25 mouse cellular contexts compared by ENCODE assay signal in genomic region chr16:77364439-77364838, GRCm38 (mm10).
A peak's percentile ranks its signal among the peaks of the same experiment; 100 is the strongest.
DNase-seq lines count a peak whose midpoint lies in the region; ATAC-seq lines count a peak whose summit lies in the region.
"Had no signal": no experiment of that assay in that cellular context is flagged by ENCODE, and none has a peak within 500 bp of the region (broad histone marks: within the 10 kb centered on the region; RNA-seq: fewer than 3 reads in every experiment).

No protein-coding gene starts in this region.

- H3K27ac ChIP-seq in intestine, embryonic 15.5 days: no peak overlapping the region
- no peak overlapping the region for H3K27ac ChIP-seq in intestine, embryonic 16.5 days (ENCODE audit: low read length)
- no peak overlapping the region for H3K27ac ChIP-seq in hindbrain, embryonic 12.5 days
- H3K27ac ChIP-seq: embryonic facial prominence, embryonic 13.5 days; embryonic facial prominence, embryonic 15.5 days; forebrain, embryonic 13.5 days; forebrain, embryonic 15.5 days had no signal

- WGBS in intestine, embryonic 15.5 days: 85% methylated on average over 3 of the region's 3 CpGs
- WGBS in intestine, embryonic 16.5 days: 89% methylated on average over 3 of the region's 3 CpGs
- WGBS in hindbrain, embryonic 12.5 days: 87% methylated on average over 3 of the region's 3 CpGs

- DNase-seq in kidney, postnatal 25 days: no peak
- DNase-seq: adrenal gland, adult 8-10 months; adrenal gland, postnatal 14 days; adrenal gland, postnatal 36 days; B cell, adult 2 months; cerebellum, adult 11-12 months; cerebellum, adult 2 months; cerebellum, adult 9-10 months; cerebellum, postnatal 10 days; cerebellum, postnatal 25 days; embryo, embryonic 11 days; forebrain, postnatal 0 days had no signal

- H3K27me3 ChIP-seq in intestine, embryonic 15.5 days (replicated peaks): no peaks in the 10 kb centered on the region
- H3K27me3 ChIP-seq in intestine, embryonic 16.5 days (replicated peaks; ENCODE audit: control insufficient read depth, insufficient read depth, low read length): no peaks in the 10 kb centered on the region
- H3K27me3 ChIP-seq in hindbrain, embryonic 12.5 days: no peaks in the 10 kb centered on the region
- H3K27me3 ChIP-seq: CH12.LX; embryonic facial prominence, embryonic 13.5 days; embryonic facial prominence, embryonic 15.5 days; forebrain, embryonic 13.5 days; forebrain, embryonic 15.5 days; Patski had no signal

- H3K4me2 ChIP-seq in intestine, embryonic 15.5 days (replicated peaks): no peak overlapping the region
- no peak overlapping the region for H3K4me2 ChIP-seq in intestine, embryonic 16.5 days (ENCODE audit: low read depth, low read length)
- H3K4me2 ChIP-seq in hindbrain, embryonic 12.5 days (replicated peaks): no peak overlapping the region
- H3K4me2 ChIP-seq: embryonic facial prominence, embryonic 13.5 days; embryonic facial prominence, embryonic 15.5 days; forebrain, embryonic 13.5 days; forebrain, embryonic 15.5 days had no signal

- no peak overlapping the region for H3K4me3 ChIP-seq in intestine, embryonic 15.5 days (replicated peaks)
- H3K4me3 ChIP-seq in intestine, embryonic 16.5 days (ENCODE audit: low read length): no peak overlapping the region
- no peak overlapping the region for H3K4me3 ChIP-seq in hindbrain, embryonic 12.5 days
- H3K4me3 ChIP-seq: embryonic facial prominence, embryonic 13.5 days; embryonic facial prominence, embryonic 15.5 days; forebrain, embryonic 13.5 days; forebrain, embryonic 15.5 days had no signal

- H3K9ac ChIP-seq in intestine, embryonic 15.5 days: no peak overlapping the region
- no peak overlapping the region for H3K9ac ChIP-seq in intestine, embryonic 16.5 days (ENCODE audit: low read depth, low read length)
- H3K9ac ChIP-seq in hindbrain, embryonic 12.5 days: no peak overlapping the region
- H3K9ac ChIP-seq: embryonic facial prominence, embryonic 13.5 days; embryonic facial prominence, embryonic 15.5 days; forebrain, embryonic 13.5 days; forebrain, embryonic 15.5 days; forebrain, postnatal 0 days had no signal

- H3K9me3 ChIP-seq in intestine, embryonic 15.5 days: no peaks in the 10 kb centered on the region
- H3K9me3 ChIP-seq in intestine, embryonic 16.5 days (ENCODE audit: control insufficient read depth, low read length): no peaks in the 10 kb centered on the region
- H3K9me3 ChIP-seq in hindbrain, embryonic 12.5 days (replicated peaks): no peaks in the 10 kb centered on the region
- H3K9me3 ChIP-seq: embryonic facial prominence, embryonic 13.5 days; embryonic facial prominence, embryonic 15.5 days; forebrain, embryonic 13.5 days; forebrain, embryonic 15.5 days; G1E had no signal

- no peaks in the 10 kb centered on the region for H3K4me1 ChIP-seq in intestine, embryonic 15.5 days (replicated peaks)
- H3K4me1 ChIP-seq in intestine, embryonic 16.5 days (ENCODE audit: control insufficient read depth, insufficient read depth, low read length): no peaks in the 10 kb centered on the region
- peaks cover 8% of the 10 kb centered on the region; the same call in 1 of the 2 replicates for H3K4me1 ChIP-seq in hindbrain, embryonic 12.5 days
- H3K4me1 ChIP-seq: embryonic facial prominence, embryonic 13.5 days; embryonic facial prominence, embryonic 15.5 days; forebrain, embryonic 15.5 days had no signal

- no peaks in the 10 kb centered on the region for H3K36me3 ChIP-seq in intestine, embryonic 15.5 days
- no peaks in the 10 kb centered on the region for H3K36me3 ChIP-seq in intestine, embryonic 16.5 days (ENCODE audit: control insufficient read depth, insufficient read depth, low read length)
- no peaks in the 10 kb centered on the region for H3K36me3 ChIP-seq in hindbrain, embryonic 12.5 days
- H3K36me3 ChIP-seq: embryonic facial prominence, embryonic 15.5 days; forebrain, embryonic 15.5 days; G1E had no signal

- ATAC-seq in intestine, embryonic 15.5 days: peak; percentile 28; the same call in 1 of the 2 replicates
- ATAC-seq in intestine, embryonic 16.5 days: no peak
- ATAC-seq in megakaryocyte, adult 5-6 weeks (ENCODE audit: poor library complexity, severe bottlenecking): peak; percentile 70
- ATAC-seq in hindbrain, embryonic 12.5 days (ENCODE audit: low FRiP score): no peak
- ATAC-seq: activated CD4-positive, CD25-positive, alpha-beta regulatory T cell, adult 4 months; CD4-positive, CD25-positive, alpha-beta regulatory T cell, adult 4 months; forebrain, embryonic 13.5 days; forebrain, embryonic 15.5 days; forebrain, postnatal 0 days; Patski had no signal

Comparison
In these comparisons a context has a peak if more than half of its experiments do, and no peak if none do; other contexts are left out.
1. ATAC-seq: peak in intestine, embryonic 15.5 days (single experiment) and megakaryocyte, adult 5-6 weeks (single experiment); none in intestine, embryonic 16.5 days (single experiment) and hindbrain, embryonic 12.5 days (single experiment).